Mouse (Mus musculus): ENCODE measurements around the gene Coq10b. TPM values are rescaled to one million over a fixed set of nuclear protein-coding genes. Genes with fewer than 3 reads are reported as not detected.
A peak's percentile ranks its signal among the peaks of the same experiment; 100 is the strongest.
"Not testable (repeated sequence)": the region's sequence is repeated elsewhere in the genome, so short reads cannot be mapped to it uniquely, and the experiment has no call there.

Gene Coq10b
- polyA plus RNA-seq, 1 experiment from 2014 or later: 23.5 TPM

DNA sequence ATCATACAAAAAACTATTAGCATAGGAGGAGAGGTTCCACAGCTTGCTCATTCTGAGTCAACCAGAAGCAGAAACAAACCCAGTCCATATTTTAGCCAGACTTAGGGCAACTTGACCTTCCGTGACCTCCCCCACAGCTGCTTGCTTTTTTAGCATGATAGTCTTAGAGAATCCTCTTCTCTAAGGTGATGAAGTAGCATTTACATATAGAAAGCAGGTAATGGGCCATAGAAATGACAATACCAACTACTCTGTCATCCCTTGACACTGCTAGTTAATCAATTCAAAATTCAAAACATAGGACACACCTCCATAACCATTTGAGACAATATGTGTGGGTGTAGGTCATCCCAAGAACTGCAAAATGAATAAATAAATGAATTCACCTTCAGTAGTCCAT lies 12.6 kb upstream of the Coq10b start:
- Histone ChIP-seq H3K9me3 (peaks cover 18% of the 10 kb centered on the region), H3K4me1 (no peaks in the 10 kb centered on the region), H3K36me3 (replicated peaks) (no peaks in the 10 kb centered on the region), H3K27me3 (ENCODE audit: poor library complexity, severe bottlenecking) (no peaks in the 10 kb centered on the region), H3K4me3 (no peak overlapping the region), H3K27ac (no peak overlapping the region)
- no peak for DNase-seq (ENCODE audit: extremely low spot score, low spot score)
- WGBS: 85% methylated on average over 1 of the region's 1 CpGs

DNA sequence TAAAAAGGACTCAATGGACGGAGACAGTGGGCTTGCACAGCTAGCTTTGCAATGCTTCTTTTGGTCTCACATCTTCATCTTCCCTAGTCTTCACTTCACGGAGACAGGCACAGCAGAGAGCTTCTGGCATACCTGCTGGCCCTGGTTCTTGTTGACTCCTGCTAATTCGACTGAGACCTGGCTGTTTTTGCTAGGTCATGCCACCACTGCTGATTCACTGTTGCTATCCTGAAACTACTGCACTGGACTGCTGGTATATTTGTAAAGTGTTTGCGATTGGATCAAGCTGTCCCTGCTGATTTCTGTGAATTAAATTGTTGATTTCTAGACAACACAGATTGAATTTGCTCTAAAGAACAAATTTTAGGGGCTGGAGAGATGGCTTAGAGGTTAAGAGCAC lies 10.9 kb upstream of the Coq10b start:
- Histone ChIP-seq H3K4me1 (no peaks in the 10 kb centered on the region), H3K27me3 (ENCODE audit: poor library complexity, severe bottlenecking) (no peaks in the 10 kb centered on the region), H3K36me3 (replicated peaks) (no peaks in the 10 kb centered on the region), H3K9me3 (peaks cover 18% of the 10 kb centered on the region), H3K4me3 (no peak overlapping the region), H3K27ac (no peak overlapping the region)
- 88% methylated on average over 4 of the region's 4 CpGs for WGBS
- DNase-seq (ENCODE audit: extremely low spot score, low spot score): no peak

DNA sequence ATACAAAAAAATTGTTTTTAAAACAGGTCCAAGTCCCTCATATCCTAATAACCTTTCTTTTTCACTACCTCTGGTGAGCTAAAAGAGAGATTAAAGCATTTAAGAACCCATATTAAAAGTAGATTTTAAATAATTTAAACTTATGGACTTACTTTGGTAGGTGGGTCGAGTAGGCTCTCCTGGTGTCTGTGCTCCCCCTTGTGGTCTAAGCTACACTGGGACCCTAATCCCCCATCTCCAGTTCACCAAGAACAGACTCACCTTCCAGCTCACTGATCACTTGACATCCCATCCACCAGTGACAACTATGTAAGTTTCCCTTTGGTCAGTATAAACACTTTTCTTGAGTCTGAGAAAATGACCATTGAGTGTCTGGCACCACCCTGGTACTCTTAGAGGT lies 10.3 kb upstream of the Coq10b start:
- DNase-seq (ENCODE audit: extremely low spot score, low spot score): no peak
- Histone ChIP-seq H3K4me3 (no peak overlapping the region), H3K27me3 (ENCODE audit: poor library complexity, severe bottlenecking) (no peaks in the 10 kb centered on the region), H3K9me3 (peaks cover 18% of the 10 kb centered on the region), H3K4me1 (no peaks in the 10 kb centered on the region), H3K27ac (no peak overlapping the region), H3K36me3 (replicated peaks) (no peaks in the 10 kb centered on the region)
- 62% methylated on average over 1 of the region's 1 CpGs for WGBS

- no peak for DNase-seq (ENCODE audit: extremely low spot score, low spot score)
- H3K4me1 ChIP-seq: no peaks in the 10 kb centered on the region
- H3K4me3 ChIP-seq: no peak overlapping the region
- peaks cover 18% of the 10 kb centered on the region for H3K9me3 ChIP-seq
- WGBS: 85% methylated on average over 3 of the region's 3 CpGs
- H3K36me3 ChIP-seq (replicated peaks): no peaks in the 10 kb centered on the region
- no peaks in the 10 kb centered on the region for H3K27me3 ChIP-seq (ENCODE audit: poor library complexity, severe bottlenecking)
- H3K27ac ChIP-seq: no peak overlapping the region
These were observed 9.4 kb upstream of the Coq10b start for GRCm38 (mm10) chr1:55043164-55043563.

DNA sequence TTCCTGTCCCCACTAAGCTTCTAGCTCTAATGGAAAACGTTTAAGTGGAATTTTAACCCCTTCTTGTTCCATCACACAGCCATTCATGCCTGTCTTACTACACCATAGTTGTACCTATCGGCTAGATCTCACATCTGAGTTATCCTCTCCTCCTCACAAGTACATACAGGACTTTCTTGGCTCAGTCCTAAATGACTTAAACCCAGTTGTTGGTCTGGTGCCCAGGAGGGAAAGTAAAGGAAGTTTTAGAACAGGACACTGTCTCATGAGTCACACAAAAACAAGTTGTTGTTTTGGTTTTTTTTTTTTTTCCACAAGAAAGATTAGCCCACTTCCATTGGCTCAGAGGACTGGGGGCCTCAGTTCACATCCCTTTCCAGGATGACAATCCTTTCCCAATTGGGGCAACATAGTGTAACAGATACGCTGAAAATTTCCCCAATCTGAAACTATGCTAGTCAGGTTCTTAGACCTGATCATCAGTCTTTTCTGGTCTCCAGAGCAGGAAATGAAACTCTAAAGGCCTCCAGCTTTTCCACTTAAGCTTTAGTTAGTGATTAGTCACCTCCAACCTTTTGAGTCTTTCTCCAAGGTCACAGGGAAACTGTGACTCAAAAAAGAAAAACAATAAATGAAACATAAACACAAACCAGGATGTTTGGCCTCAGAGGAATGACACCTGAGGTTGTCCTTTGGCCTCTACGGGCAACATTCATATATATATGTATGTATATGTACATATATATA lies 3.6 kb upstream of the Coq10b start:
- H3K9me3 ChIP-seq: 0 out of 2 replicates have a peak, but pooled peaks cover 3% of the 10 kb centered on the region
- H3K36me3 ChIP-seq (replicated peaks): no peaks in the 10 kb centered on the region
- peaks cover 8% of the 10 kb centered on the region; the same call in 1 of the 2 replicates for H3K27me3 ChIP-seq (ENCODE audit: poor library complexity, severe bottlenecking)
- peaks cover 14% of the 10 kb centered on the region for H3K4me1 ChIP-seq
- 66% methylated on average over 4 of the region's 4 CpGs for WGBS
- DNase-seq (ENCODE audit: extremely low spot score, low spot score): no peak
- H3K27ac ChIP-seq: no peak overlapping the region
- H3K4me3 ChIP-seq: no peak overlapping the region

DNA sequence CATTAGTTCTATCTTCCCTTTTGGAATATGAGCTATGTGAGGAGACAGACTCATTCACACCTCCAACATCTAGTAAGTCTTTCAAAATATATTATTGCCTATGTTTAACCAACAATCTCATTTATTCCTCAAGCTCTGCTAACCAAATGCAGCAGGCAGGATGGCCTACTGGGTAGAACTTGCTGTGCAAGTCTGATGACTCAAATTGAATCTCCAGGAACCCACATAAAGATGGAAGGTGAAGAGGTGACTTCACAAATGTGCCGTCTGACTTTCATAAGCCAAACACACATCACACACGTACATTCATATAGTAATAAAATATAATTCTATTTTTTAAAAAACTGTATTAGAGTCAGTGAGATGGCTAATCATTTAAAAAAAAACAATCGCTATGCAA lies 899 bp upstream of the Coq10b start:
- 73% methylated on average over 3 of the region's 3 CpGs for WGBS
- no peak for DNase-seq (ENCODE audit: extremely low spot score, low spot score)
- H3K4me3 ChIP-seq: peak overlapping the region; percentile 86
- 0 out of 2 replicates have a peak, but pooled peaks cover 3% of the 10 kb centered on the region for H3K9me3 ChIP-seq
- H3K27me3 ChIP-seq (ENCODE audit: poor library complexity, severe bottlenecking): peaks cover 8% of the 10 kb centered on the region; the same call in 1 of the 2 replicates
- peaks cover 14% of the 10 kb centered on the region for H3K4me1 ChIP-seq
- H3K27ac ChIP-seq: no peak overlapping the region
- peaks cover 13% of the 10 kb centered on the region for H3K36me3 ChIP-seq (replicated peaks)

- H3K4me1 ChIP-seq: peaks cover 14% of the 10 kb centered on the region
- H3K27me3 ChIP-seq (ENCODE audit: poor library complexity, severe bottlenecking): peaks cover 8% of the 10 kb centered on the region; the same call in 1 of the 2 replicates
- WGBS: under 1% methylated on average over 42 of the region's 42 CpGs
- DNase-seq (ENCODE audit: extremely low spot score, low spot score): no peak
- H3K4me3 ChIP-seq: peak overlapping the region; percentile 86
- H3K36me3 ChIP-seq (replicated peaks): peaks cover 18% of the 10 kb centered on the region
- peak overlapping the region; percentile 90 for H3K27ac ChIP-seq
- 0 out of 2 replicates have a peak, but pooled peaks cover 3% of the 10 kb centered on the region for H3K9me3 ChIP-seq
These were observed 435 bp downstream of the Coq10b start for GRCm38 (mm10) chr1:55053005-55053404.

GRCm38 (mm10) chr1:55053596-55053995 lies 1.0 kb downstream of the Coq10b start:
- no peak overlapping the region for H3K27ac ChIP-seq
- no peak for DNase-seq (ENCODE audit: extremely low spot score, low spot score)
- peaks cover 8% of the 10 kb centered on the region; the same call in 1 of the 2 replicates for H3K27me3 ChIP-seq (ENCODE audit: poor library complexity, severe bottlenecking)
- H3K9me3 ChIP-seq: 0 out of 2 replicates have a peak, but pooled peaks cover 3% of the 10 kb centered on the region
- peaks cover 19% of the 10 kb centered on the region for H3K36me3 ChIP-seq (replicated peaks)
- peak overlapping the region; percentile 86 for H3K4me3 ChIP-seq
- WGBS: 80% methylated on average over 4 of the region's 4 CpGs
- peaks cover 14% of the 10 kb centered on the region for H3K4me1 ChIP-seq

DNA sequence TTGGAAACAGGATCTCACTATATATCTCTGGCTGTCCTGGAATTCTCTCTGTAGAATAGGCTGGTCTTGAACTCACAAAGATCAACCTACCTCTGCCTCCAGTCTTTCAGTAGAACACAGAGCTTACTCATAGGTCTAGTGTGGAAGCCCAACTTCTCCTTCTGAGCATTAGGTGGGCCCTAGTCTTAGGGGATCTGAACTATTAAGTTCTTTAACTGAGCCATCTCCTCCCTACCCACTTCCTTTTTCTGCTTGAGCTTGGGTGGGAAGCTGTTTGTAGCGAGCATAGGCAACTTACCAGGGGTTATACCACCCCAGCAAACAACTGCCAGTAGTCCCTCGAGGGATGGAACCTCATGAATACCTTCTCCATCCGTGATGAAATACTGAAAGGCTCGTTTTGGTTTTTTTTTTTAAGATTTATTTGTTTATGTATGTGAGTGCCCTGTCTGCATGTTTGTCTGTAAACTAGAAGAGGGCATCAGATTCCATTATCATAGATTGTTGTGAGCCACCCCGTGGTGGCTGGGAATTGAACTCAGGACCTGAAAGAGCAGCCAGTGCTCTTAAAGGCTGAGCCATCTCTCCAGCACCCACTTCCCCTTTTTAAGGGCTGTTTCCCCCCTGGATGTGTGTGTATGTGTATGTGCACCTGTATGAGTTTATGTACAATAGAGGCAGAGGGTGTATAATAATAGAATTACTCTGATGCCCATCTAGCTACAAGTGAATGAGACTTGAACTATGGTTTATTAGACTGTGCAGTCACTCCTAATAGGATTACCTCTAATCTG lies 2.9 kb downstream of the Coq10b start:
- H3K27ac ChIP-seq: no peak overlapping the region
- 86% methylated on average over 5 of the region's 5 CpGs for WGBS
- DNase-seq (ENCODE audit: extremely low spot score, low spot score): no peak
- peaks cover 20% of the 10 kb centered on the region for H3K36me3 ChIP-seq (replicated peaks)
- H3K9me3 ChIP-seq: no peaks in the 10 kb centered on the region
- peaks cover 8% of the 10 kb centered on the region; the same call in 1 of the 2 replicates for H3K27me3 ChIP-seq (ENCODE audit: poor library complexity, severe bottlenecking)
- H3K4me1 ChIP-seq: peaks cover 14% of the 10 kb centered on the region
- no peak overlapping the region for H3K4me3 ChIP-seq

GRCm38 (mm10) chr1:55058383-55058782 lies 5.8 kb downstream of the Coq10b start:
- not testable (repeated sequence) for H3K4me3 ChIP-seq; DNase-seq (ENCODE audit: extremely low spot score, low spot score); H3K9me3 ChIP-seq; H3K27ac ChIP-seq; H3K4me1 ChIP-seq; H3K27me3 ChIP-seq (ENCODE audit: poor library complexity, severe bottlenecking)
- H3K36me3 ChIP-seq (replicated peaks): peaks cover 34% of the 10 kb centered on the region
- 89% methylated on average over 2 of the region's 3 CpGs for WGBS

GRCm38 (mm10) chr1:55061099-55061498 lies 8.5 kb downstream of the Coq10b start:
- Histone ChIP-seq H3K4me1 (no peaks in the 10 kb centered on the region), H3K27me3 (ENCODE audit: poor library complexity, severe bottlenecking) (no peaks in the 10 kb centered on the region), H3K4me3 (no peak overlapping the region), H3K36me3 (replicated peaks) (peaks cover 47% of the 10 kb centered on the region), H3K9me3 (no peaks in the 10 kb centered on the region), H3K27ac (no peak overlapping the region)
- 94% methylated on average over 5 of the region's 5 CpGs for WGBS
- no peak for DNase-seq (ENCODE audit: extremely low spot score, low spot score)

GRCm38 (mm10) chr1:55061772-55062171 lies 9.2 kb downstream of the Coq10b start:
- no peak overlapping the region for H3K4me3 ChIP-seq
- H3K27ac ChIP-seq: no peak overlapping the region
- 94% methylated on average over 4 of the region's 4 CpGs for WGBS
- no peak for DNase-seq (ENCODE audit: extremely low spot score, low spot score)
- H3K36me3 ChIP-seq (replicated peaks): peaks cover 47% of the 10 kb centered on the region
- H3K4me1 ChIP-seq: no peaks in the 10 kb centered on the region
- H3K27me3 ChIP-seq (ENCODE audit: poor library complexity, severe bottlenecking): no peaks in the 10 kb centered on the region
- no peaks in the 10 kb centered on the region for H3K9me3 ChIP-seq

DNA sequence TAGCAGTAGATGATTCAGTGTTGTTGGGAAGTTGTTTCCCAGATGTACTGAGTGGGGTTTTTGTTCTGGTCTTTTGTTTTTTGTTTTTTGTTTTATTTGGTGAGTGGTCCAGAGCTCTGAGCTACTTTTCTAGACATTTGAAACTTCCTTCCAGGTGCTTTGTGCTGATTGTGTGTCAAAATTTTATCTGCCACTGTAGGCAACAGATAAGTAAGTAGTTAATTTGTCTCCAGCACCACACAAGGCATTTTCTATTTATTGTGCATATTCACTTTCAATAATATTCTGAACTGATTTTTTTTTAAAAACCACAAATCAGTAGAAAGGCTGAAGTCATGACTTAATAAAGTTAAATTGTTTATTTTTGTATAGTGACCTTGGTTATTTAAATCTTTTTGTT lies 19.8 kb downstream of the Coq10b start:
- H3K27me3 ChIP-seq (ENCODE audit: poor library complexity, severe bottlenecking); H3K4me3 ChIP-seq; H3K4me1 ChIP-seq; H3K9me3 ChIP-seq; H3K27ac ChIP-seq; DNase-seq (ENCODE audit: extremely low spot score, low spot score): not testable (repeated sequence)
- H3K36me3 ChIP-seq (replicated peaks): peaks cover 67% of the 10 kb centered on the region
